Mouse (Mus musculus): ENCODE results near the gene Adam12. TPM values are rescaled to one million over a fixed set of nuclear protein-coding genes. Genes with fewer than 3 reads are reported as not detected.

The Adam12 gene
- 10 to 100 TPM; 16.3 to 16.8 TPM for total RNA-seq (2021)
- long read RNA-seq, partial matches to known transcripts = 0 of 8 reads
- long read RNA-seq, other reads (novel, unspliced or antisense) = 8 of 8 reads

GRCm38 (mm10) chr7:134231378-134232346 lies at the start of gene Adam12:
Adam12 (minus strand) TSS chr7:134232146.
- no peak for DNase-seq (ENCODE audit: low spot score in 2 of 2)

GRCm38 (mm10) chr7:134272956-134273355 lies 41.0 kb upstream of the Adam12 start:
- no peak for DNase-seq (ENCODE audit: low spot score in 2 of 2)

- no peak for DNase-seq (ENCODE audit: low spot score in 2 of 2)
Measured at GRCm38 (mm10) chr7:134272421-134272820, 40.5 kb upstream of the Adam12 start.

- DNase-seq (ENCODE audit: low spot score in 2 of 2) = no peak
Measured at GRCm38 (mm10) chr7:134265783-134266182, 33.8 kb upstream of the Adam12 start.

- peak; percentile 71 to 76 for DNase-seq (ENCODE audit: low spot score in 2 of 2)
Measured at GRCm38 (mm10) chr7:134263146-134263906, 31.4 kb upstream of the Adam12 start.

- peak in 1 of 2 experiments; percentile 16 for DNase-seq (ENCODE audit: low spot score in 2 of 2)
Measured at GRCm38 (mm10) chr7:134261003-134261701, 29.2 kb upstream of the Adam12 start.

GRCm38 (mm10) chr7:134250273-134250870 lies 18.4 kb upstream of the Adam12 start:
- no peak for DNase-seq (ENCODE audit: low spot score in 2 of 2)

GRCm38 (mm10) chr7:134248041-134248440 lies 16.1 kb upstream of the Adam12 start:
- DNase-seq (ENCODE audit: low spot score in 2 of 2) = no peak

- no peak for DNase-seq (ENCODE audit: low spot score in 2 of 2)
Measured at GRCm38 (mm10) chr7:134246624-134247023, 14.7 kb upstream of the Adam12 start.

GRCm38 (mm10) chr7:134242773-134243172 lies 10.8 kb upstream of the Adam12 start:
- no peak for DNase-seq (ENCODE audit: low spot score in 2 of 2)

GRCm38 (mm10) chr7:134241212-134241611 lies 9.3 kb upstream of the Adam12 start:
- no peak for DNase-seq (ENCODE audit: low spot score in 2 of 2)

GRCm38 (mm10) chr7:134240579-134240978 lies 8.6 kb upstream of the Adam12 start:
- DNase-seq (ENCODE audit: low spot score in 2 of 2) = no peak

GRCm38 (mm10) chr7:134238863-134239262 lies 6.9 kb upstream of the Adam12 start:
- DNase-seq (ENCODE audit: low spot score in 2 of 2) = no peak

GRCm38 (mm10) chr7:134237356-134237755 lies 5.4 kb upstream of the Adam12 start:
- no peak for DNase-seq (ENCODE audit: low spot score in 2 of 2)

GRCm38 (mm10) chr7:134236727-134237126 lies 4.8 kb upstream of the Adam12 start:
- DNase-seq (ENCODE audit: low spot score in 2 of 2) = no peak

GRCm38 (mm10) chr7:134235552-134235951 lies 3.6 kb upstream of the Adam12 start:
- DNase-seq (ENCODE audit: low spot score in 2 of 2) = no peak

GRCm38 (mm10) chr7:134230708-134231107 lies 1.2 kb downstream of the Adam12 start:
- DNase-seq (ENCODE audit: low spot score in 2 of 2) = no peak

GRCm38 (mm10) chr7:134229899-134230298 lies 2.0 kb downstream of the Adam12 start:
- DNase-seq (ENCODE audit: low spot score in 2 of 2) = no peak

- peak; percentile 51 to 61 for DNase-seq (ENCODE audit: low spot score in 2 of 2)
Measured at GRCm38 (mm10) chr7:134227773-134228455, 4.0 kb downstream of the Adam12 start.

- no peak for DNase-seq (ENCODE audit: low spot score in 2 of 2)
Measured at GRCm38 (mm10) chr7:134227101-134227500, 4.8 kb downstream of the Adam12 start.
